Mouse (Mus musculus) testis, adult 2 months (tissue): ENCODE measurements at regions not wholly inside any gene's neighbourhood (a gene's known extent, or its start where the extent isn't known, plus 50 kb on each side); places are given as distances from the start of the nearest gene placed in this dataset.

Experiments used
- H3K27ac ChIP-seq: fragments of 200-500 bp; 2 replicates; pipeline ENCODE4 v1.5.1; 2012; ENCODE audit warnings: low read depth, low read length; ENCODE audit not compliant: control insufficient read depth, insufficient read depth
- H3K27me3 ChIP-seq: fragments of 200-500 bp; 2 replicates; pipeline ENCODE4 v1.6.1; 2012; ENCODE audit warnings: mild to moderate bottlenecking, low read length, moderate library complexity; ENCODE audit not compliant: control insufficient read depth, insufficient read depth
- H3K36me3 ChIP-seq: fragments of 200-500 bp; 2 replicates; pipeline ENCODE4 v1.6.1; 2012; ENCODE audit warnings: mild to moderate bottlenecking, low read length; ENCODE audit not compliant: control insufficient read depth, insufficient read depth
- H3K4me1 ChIP-seq: fragments of 200-500 bp; 2 replicates; pipeline ENCODE4 v1.6.1; 2012; ENCODE audit warnings: low read length; ENCODE audit not compliant: control insufficient read depth, insufficient read depth
- H3K4me3 ChIP-seq: fragments of 200-500 bp; 2 replicates; pipeline ENCODE4 v1.5.1; 2012; ENCODE audit warnings: low read depth, mild to moderate bottlenecking, low read length, moderate library complexity, mixed read lengths; ENCODE audit not compliant: control insufficient read depth
- CTCF ChIP-seq: fragments of 200-500 bp; IDR thresholded peaks from 2 replicates; pipeline ENCODE4 v1.5.1; 2012; ENCODE audit warnings: low read depth, mild to moderate bottlenecking, inconsistent platforms, low read length, moderate library complexity; ENCODE audit not compliant: control insufficient read depth, insufficient read depth, insufficient replicate concordance
- POLR2A ChIP-seq: fragments of 200-500 bp; IDR thresholded peaks from 2 replicates; pipeline ENCODE4 v1.6.1; 2012; ENCODE audit warnings: low read depth, mild to moderate bottlenecking, inconsistent platforms, low read length, moderate library complexity; ENCODE audit not compliant: control insufficient read depth

DNA sequence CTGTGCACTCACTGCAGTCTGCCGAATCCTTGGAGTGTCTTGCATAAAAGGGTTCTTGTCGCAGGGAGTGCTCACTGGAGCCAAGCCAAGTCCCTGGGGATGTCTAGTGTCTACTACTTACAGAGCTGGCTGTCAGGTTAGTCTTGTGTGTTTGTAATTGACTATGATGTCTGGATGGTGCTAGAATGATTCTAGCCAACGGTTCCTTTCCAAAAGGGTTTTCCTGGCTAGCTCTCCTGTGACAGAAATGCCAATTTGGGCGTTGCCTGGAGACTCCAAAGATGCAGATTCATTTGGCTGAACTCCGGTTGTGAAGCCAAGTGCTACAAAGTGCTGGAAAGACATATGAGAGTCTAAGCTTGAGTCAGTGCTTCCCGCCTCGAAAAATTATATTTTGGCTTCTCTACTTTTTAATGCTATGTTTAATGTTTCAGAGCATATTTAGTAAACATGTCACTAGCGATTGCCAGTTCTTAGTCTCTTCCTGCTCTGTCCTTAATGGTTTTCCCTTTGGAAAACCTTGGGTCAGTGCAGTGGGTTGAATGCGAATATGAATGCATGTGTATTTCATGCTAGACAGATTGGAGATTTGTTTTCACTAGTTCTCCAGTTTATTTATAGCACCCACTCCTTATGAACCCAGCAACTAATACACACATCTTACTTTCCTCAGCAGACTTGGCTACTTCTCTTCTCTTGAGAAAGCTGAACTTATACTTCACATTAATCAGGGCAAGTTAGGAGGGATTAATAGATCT is 162.2 kb upstream of the Etaa1 start:
- no peak for TF ChIP-seq POLR2A
- no peak for TF ChIP-seq CTCF
- Histone ChIP-seq H3K27me3 (no peaks in the 10 kb centered on the region), H3K27ac (no peak overlapping the region), H3K4me3 (no peak overlapping the region), H3K4me1 (no peaks in the 10 kb centered on the region), H3K36me3 (no peaks in the 10 kb centered on the region)

DNA sequence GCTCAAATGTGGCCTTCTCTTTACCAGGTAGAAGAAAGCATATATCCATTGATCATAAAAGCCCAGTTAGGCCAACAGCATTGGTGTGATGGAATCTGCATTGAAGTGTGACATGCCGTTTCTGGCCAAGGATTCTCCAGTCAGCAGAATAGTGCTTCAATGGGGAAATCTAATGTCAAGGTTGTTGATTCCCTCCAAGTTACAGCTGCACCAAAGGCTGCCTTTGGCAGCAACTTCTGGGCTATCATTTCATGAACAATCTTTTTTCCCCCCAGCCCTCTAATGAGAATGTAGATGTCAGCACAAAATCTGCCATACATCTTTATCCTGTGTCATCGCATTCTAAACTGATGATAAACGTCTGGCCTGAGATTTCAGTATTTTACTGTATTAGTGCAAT is 149.2 kb upstream of the Etaa1 start:
- no peaks in the 10 kb centered on the region for H3K27me3 ChIP-seq
- no peaks in the 10 kb centered on the region for H3K36me3 ChIP-seq
- no peak overlapping the region for H3K4me3 ChIP-seq
- TF ChIP-seq POLR2A (no peak), CTCF (no peak)
- no peak overlapping the region for H3K27ac ChIP-seq
- H3K4me1 ChIP-seq = no peaks in the 10 kb centered on the region

DNA sequence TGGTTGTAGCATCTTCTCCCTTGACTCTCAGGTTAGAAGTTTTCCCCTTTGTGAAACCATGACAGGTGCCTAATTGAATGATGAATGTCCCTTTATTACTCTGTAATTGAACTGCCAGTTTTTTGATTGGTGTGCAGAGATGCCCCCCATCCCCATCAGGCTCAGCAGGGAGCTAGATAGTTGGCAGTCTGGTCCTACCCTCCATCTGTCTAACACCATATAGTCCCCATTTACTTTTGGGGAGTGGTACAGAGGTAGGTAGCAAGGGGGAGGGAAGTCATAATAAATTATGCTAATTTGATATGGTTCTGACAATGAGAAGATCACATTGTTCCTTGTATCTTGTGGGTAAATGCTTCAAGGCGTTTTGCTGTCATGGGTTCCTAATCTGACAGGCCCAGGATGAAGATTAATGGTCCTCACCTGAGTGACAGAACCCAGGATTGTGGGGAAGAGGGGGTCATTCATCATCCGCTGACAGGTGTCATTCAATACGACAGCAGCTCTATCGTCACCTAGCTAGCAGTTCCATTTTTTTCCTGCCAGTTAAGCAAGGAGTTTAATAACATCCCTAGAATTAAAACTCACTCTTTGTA is 122.3 kb upstream of the Etaa1 start:
- no peaks in the 10 kb centered on the region for H3K36me3 ChIP-seq
- TF ChIP-seq CTCF = no peak
- no peak for TF ChIP-seq POLR2A
- no peaks in the 10 kb centered on the region for H3K4me1 ChIP-seq
- no peak overlapping the region for H3K4me3 ChIP-seq
- no peaks in the 10 kb centered on the region for H3K27me3 ChIP-seq
- H3K27ac ChIP-seq = no peak overlapping the region

DNA sequence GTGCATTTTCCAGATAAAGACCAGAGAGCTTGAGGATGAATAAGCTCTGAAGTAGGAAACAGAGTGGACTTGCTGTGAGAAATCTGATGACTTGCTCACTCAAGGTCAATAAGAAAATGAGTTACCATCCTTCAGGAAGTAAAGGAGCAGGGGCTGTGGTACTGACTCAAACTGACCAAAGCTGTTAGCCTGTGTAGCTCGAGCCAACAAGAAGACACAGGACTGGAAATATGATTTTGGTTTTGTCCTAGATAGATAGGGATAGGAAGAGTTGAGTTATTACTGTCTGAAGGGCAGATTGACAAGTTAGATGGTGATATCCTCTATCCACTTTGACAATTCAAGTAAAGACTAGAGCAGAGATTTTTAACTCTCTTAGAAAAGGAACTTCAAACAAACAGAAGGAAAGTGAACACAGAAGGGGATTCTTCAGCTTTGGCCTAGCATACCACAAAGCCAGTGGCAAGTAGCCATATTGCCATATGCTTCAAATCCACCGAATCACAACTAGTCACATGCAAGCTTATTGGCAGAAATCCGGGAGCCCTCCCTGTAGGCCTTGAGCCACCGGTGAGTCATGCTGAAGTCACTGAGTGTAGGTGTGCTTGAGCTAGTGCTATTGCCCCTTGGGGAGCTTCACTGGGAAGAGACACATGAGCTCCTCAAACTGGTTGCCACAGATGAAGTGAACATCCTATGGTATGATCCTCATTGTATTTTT is 117.1 kb upstream of the Etaa1 start:
- Histone ChIP-seq H3K36me3 (no peaks in the 10 kb centered on the region), H3K27me3 (no peaks in the 10 kb centered on the region), H3K4me3 (no peak overlapping the region), H3K27ac (no peak overlapping the region), H3K4me1 (no peaks in the 10 kb centered on the region)
- TF ChIP-seq CTCF = no peak
- no peak for TF ChIP-seq POLR2A

DNA sequence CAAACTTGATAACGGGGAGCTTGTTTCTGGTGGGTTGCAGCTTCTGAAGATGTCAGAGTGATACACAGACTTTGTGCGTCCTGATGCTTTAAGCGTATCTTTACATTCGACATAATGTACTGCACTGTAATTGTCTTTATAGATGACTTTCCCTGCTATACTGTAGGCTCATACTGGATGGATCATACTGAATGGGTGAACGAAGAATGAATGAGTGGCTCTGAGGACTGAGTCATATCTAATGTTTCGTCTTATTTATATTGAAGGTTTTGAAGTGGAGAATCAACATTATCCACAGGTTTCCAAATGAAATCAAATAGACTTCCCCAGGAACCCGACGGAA is 116.3 kb upstream of the Etaa1 start:
- no peak overlapping the region for H3K27ac ChIP-seq
- H3K4me1 ChIP-seq = no peaks in the 10 kb centered on the region
- H3K36me3 ChIP-seq = no peaks in the 10 kb centered on the region
- TF ChIP-seq POLR2A = no peak
- TF ChIP-seq CTCF = no peak
- no peak overlapping the region for H3K4me3 ChIP-seq
- no peaks in the 10 kb centered on the region for H3K27me3 ChIP-seq

DNA sequence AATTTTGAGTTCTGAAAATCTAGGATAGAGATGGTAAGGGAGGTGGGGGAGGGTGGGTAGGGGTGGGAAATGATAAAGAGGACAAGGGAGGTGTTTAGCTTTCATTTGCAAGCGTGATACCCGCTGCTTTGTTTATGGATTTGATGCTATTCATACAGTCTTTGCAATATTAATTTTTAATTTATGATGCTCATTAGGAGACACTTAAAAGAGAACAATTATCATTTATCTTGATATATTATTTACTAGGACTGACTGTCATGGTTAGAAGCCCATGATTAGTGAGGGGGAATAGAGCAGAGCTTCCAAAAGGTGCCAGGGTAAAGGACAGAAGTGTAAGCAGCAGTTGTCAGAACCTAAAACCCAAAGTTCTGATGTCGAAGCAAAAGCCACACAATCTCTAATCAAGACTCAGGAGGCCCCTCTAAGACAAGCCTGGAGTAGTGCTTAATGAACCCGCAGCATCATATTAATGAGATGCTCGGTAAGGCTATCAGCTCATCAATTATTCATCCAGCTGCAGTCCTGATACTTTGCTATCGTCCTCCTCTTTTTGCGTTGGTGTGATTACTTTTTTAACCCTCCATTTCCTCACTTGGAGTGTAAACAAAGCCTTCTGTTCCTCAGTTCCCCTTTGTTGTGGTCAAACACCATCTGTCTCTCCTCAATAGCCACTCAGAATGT is 115.8 kb upstream of the Etaa1 start:
- no peaks in the 10 kb centered on the region for H3K36me3 ChIP-seq
- no peak overlapping the region for H3K27ac ChIP-seq
- no peak for TF ChIP-seq POLR2A
- TF ChIP-seq CTCF = no peak
- no peaks in the 10 kb centered on the region for H3K4me1 ChIP-seq
- H3K27me3 ChIP-seq = no peaks in the 10 kb centered on the region
- H3K4me3 ChIP-seq = no peak overlapping the region

DNA sequence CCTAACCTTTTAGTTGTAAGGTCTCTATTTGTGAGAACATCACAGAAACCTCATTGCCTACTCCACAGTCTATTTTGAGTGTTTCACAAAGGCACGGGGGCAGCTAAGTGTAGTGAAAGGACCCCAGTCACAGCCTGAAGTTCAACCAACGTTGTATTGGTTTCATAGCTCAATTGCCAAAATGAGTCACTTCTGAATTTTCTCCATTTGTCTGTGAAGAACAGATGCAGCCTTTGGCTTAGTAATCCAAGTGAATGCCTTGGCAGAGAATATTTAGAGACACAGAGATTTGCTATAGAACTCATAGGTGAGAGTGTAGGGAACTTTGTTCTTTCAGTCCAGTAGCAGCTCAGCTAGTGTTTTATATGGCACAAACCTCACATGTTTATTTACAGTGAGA is 114.4 kb upstream of the Etaa1 start:
- H3K36me3 ChIP-seq = no peaks in the 10 kb centered on the region

More for the DNA sequence above, 114.4 kb upstream of the Etaa1 start:
- Histone ChIP-seq H3K27ac (no peak overlapping the region), H3K4me1 (no peaks in the 10 kb centered on the region), H3K4me3 (no peak overlapping the region), H3K27me3 (no peaks in the 10 kb centered on the region)
- no peak for TF ChIP-seq CTCF
- TF ChIP-seq POLR2A = no peak
